Mouse (Mus musculus) midbrain, postnatal 0 days (tissue): Measurements from ENCODE around the gene March6. TPM values are rescaled to one million over a fixed set of nuclear protein-coding genes. Genes with fewer than 3 reads are reported as not detected.

Experiments used
- ATAC-seq: fragments of 200-750 bp; cut with Nextera tagmentation; 2 replicates; pipeline ENCODE4 v1.8.0; 2017; ENCODE audit warnings: moderate number of reproducible peaks, mild to moderate bottlenecking, moderate TSS enrichment, moderate library complexity; ENCODE audit not compliant: low FRiP score
- DNase-seq: peaks from one replicate; pipeline ENCODE4 v3.0.0-alpha.2; 2015; ENCODE audit warnings: low spot score
- H3K27ac ChIP-seq: fragments of 300-500 bp; sonication (generic); 2 replicates; pipeline ENCODE4 v1.5.1; 2014; ENCODE audit warnings: low read depth, mild to moderate bottlenecking, low read length, mixed read lengths
- H3K27me3 ChIP-seq: fragments of 300-500 bp; sonication (generic); 2 replicates; pipeline ENCODE4 v1.6.1; 2014; ENCODE audit warnings: low read length, control low read depth, mixed read lengths; ENCODE audit not compliant: insufficient read depth
- H3K36me3 ChIP-seq: fragments of 300-500 bp; sonication (generic); 2 replicates; pipeline ENCODE4 v1.6.1; 2014; ENCODE audit warnings: low read length, control low read depth, mixed read lengths; ENCODE audit not compliant: insufficient read depth
- H3K4me1 ChIP-seq: fragments of 300-500 bp; sonication (generic); 2 replicates; pipeline ENCODE4 v1.6.1; 2014; ENCODE audit warnings: mild to moderate bottlenecking, control low read depth, antibody characterized with exemption, low read length, mixed read lengths; ENCODE audit not compliant: insufficient read depth
- H3K4me2 ChIP-seq: fragments of 300-500 bp; sonication (generic); 2 replicates; pipeline ENCODE4 v1.6.1; 2014; ENCODE audit warnings: low read depth, mild to moderate bottlenecking, low read length, mixed read lengths; ENCODE audit not compliant: poor library complexity, severe bottlenecking
- H3K4me3 ChIP-seq: fragments of 300-500 bp; sonication (generic); 2 replicates; pipeline ENCODE4 v1.5.1; 2014; ENCODE audit warnings: low read depth, mild to moderate bottlenecking, low read length, moderate library complexity
- H3K9ac ChIP-seq: fragments of 300-500 bp; sonication (generic); replicated peaks from 2 replicates; pipeline ENCODE4 v1.6.1; 2014; ENCODE audit warnings: mild to moderate bottlenecking, low read length, moderate library complexity, mixed read lengths; ENCODE audit not compliant: poor library complexity, severe bottlenecking
- H3K9me3 ChIP-seq: fragments of 300-500 bp; sonication (generic); 2 replicates; pipeline ENCODE4 v1.6.1; 2016; ENCODE audit warnings: low read length, control low read depth
- CTCF ChIP-seq: IDR thresholded peaks from 2 replicates; pipeline ENCODE4 v1.5.1; 2016; ENCODE audit warnings: antibody characterized with exemption, mild to moderate bottlenecking
- WGBS: fragments of 180-500 bp; shearing (Covaris S2); extraction: QIAGEN DNeasy Blood & Tissue Kit; methylation state at CpG from one replicate; pipeline ENCODE4 v1.1.7; 2014; 5-methylcytosine and 5-hydroxymethylcytosine counted together
- polyA plus RNA-seq: library from polyadenylated mRNA; unstranded; fragments of >200 nt; fragmentation: Nextera tagmentation; extraction: Ambion mirVana; gene quantifications from 2 replicates; pipeline ENCODE4 v1.2.1, GENCODE M21; 2015
- total RNA-seq: library from RNA; depleted of rRNA; stranded (reverse); fragments of >200 nt; gene quantifications from 2 replicates; pipeline ENCODE4 v1.2.3, GENCODE M21; 2014

March6 gene
- total and polyA plus RNA-seq, 2 experiments from 2014 or later: 72.1 to 198 TPM

GRCm38 (mm10) chr15:31502313-31502712, 28.5 kb downstream of the March6 start:
- Histone ChIP-seq H3K4me2 (no peak overlapping the region), H3K4me3 (no peak overlapping the region), H3K9me3 (no peaks in the 10 kb centered on the region), H3K27me3 (no peaks in the 10 kb centered on the region), H3K36me3 (peaks cover 18% of the 10 kb centered on the region), H3K27ac (no peak overlapping the region), H3K9ac (no peak overlapping the region), H3K4me1 (no peaks in the 10 kb centered on the region)
- DNase-seq: no peak
- ATAC-seq: no peak
- TF ChIP-seq CTCF: no peak
- WGBS: 92% methylated on average over 1 of the region's 1 CpGs

DNA sequence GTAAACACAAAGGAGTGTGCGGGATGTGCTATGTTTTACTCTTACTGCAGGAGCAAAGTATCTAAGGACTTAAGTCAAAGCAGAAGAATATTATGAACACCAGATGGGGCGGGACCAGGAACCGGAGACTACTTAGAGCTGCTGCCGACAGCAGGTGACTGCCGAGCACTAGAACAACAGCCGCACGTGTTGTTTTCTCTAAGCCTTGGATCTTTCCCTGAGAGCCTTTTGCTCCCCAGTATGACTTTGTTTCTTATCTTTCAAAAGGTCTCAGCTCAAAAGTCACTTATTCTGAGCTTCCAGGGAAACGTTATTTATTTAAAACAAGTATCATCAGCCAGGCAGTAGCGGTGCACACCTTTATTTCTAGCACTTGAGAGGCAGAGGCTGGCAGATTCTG, 36.0 kb downstream of the March6 start:
- H3K9me3 ChIP-seq: no peaks in the 10 kb centered on the region
- no peak overlapping the region for H3K4me3 ChIP-seq
- no peaks in the 10 kb centered on the region for H3K4me1 ChIP-seq
- no peak for TF ChIP-seq CTCF
- H3K36me3 ChIP-seq: peaks cover 43% of the 10 kb centered on the region
- no peak for ATAC-seq
- DNase-seq: no peak
- no peak overlapping the region for H3K4me2 ChIP-seq
- H3K27ac ChIP-seq: no peak overlapping the region
- H3K27me3 ChIP-seq: no peaks in the 10 kb centered on the region
- no peak overlapping the region for H3K9ac ChIP-seq
- WGBS: 89% methylated on average over 9 of the region's 9 CpGs

GRCm38 (mm10) chr15:31494310-31494709, 36.5 kb downstream of the March6 start:
- H3K4me1 ChIP-seq: no peaks in the 10 kb centered on the region
- H3K4me2 ChIP-seq: no peak overlapping the region
- H3K9me3 ChIP-seq: no peaks in the 10 kb centered on the region
- no peak for TF ChIP-seq CTCF
- no peak overlapping the region for H3K9ac ChIP-seq
- no peak overlapping the region for H3K27ac ChIP-seq
- H3K36me3 ChIP-seq: peaks cover 43% of the 10 kb centered on the region
- no peak for ATAC-seq
- WGBS: 76% methylated on average over 3 of the region's 3 CpGs
- DNase-seq: no peak
- H3K27me3 ChIP-seq: no peaks in the 10 kb centered on the region
- H3K4me3 ChIP-seq: no peak overlapping the region

- Histone ChIP-seq H3K9me3 (no peaks in the 10 kb centered on the region), H3K4me1 (no peaks in the 10 kb centered on the region; the same call in 1 of the 2 replicates), H3K4me2 (no peak overlapping the region), H3K27me3 (no peaks in the 10 kb centered on the region), H3K4me3 (no peak overlapping the region), H3K36me3 (peaks cover 15% of the 10 kb centered on the region), H3K9ac (no peak overlapping the region), H3K27ac (no peak overlapping the region)
- TF ChIP-seq CTCF: no peak
- peak; percentile 18 for DNase-seq
- 8% methylated on average over 2 of the region's 2 CpGs for WGBS
- peak; percentile 65; the same call in 1 of the 2 replicates for ATAC-seq
These were observed 43.4 kb downstream of the March6 start for GRCm38 (mm10) chr15:31487407-31487806.

GRCm38 (mm10) chr15:31476678-31477077, 54.2 kb downstream of the March6 start:
- Histone ChIP-seq H3K9me3 (no peaks in the 10 kb centered on the region), H3K27ac (no peak overlapping the region), H3K36me3 (peaks cover 34% of the 10 kb centered on the region), H3K4me3 (no peak overlapping the region), H3K9ac (no peak overlapping the region), H3K4me2 (no peak overlapping the region), H3K27me3 (no peaks in the 10 kb centered on the region), H3K4me1 (no peaks in the 10 kb centered on the region)
- ATAC-seq: no peak
- 100% methylated on average over 1 of the region's 1 CpGs for WGBS
- DNase-seq: no peak
- no peak for TF ChIP-seq CTCF

DNA sequence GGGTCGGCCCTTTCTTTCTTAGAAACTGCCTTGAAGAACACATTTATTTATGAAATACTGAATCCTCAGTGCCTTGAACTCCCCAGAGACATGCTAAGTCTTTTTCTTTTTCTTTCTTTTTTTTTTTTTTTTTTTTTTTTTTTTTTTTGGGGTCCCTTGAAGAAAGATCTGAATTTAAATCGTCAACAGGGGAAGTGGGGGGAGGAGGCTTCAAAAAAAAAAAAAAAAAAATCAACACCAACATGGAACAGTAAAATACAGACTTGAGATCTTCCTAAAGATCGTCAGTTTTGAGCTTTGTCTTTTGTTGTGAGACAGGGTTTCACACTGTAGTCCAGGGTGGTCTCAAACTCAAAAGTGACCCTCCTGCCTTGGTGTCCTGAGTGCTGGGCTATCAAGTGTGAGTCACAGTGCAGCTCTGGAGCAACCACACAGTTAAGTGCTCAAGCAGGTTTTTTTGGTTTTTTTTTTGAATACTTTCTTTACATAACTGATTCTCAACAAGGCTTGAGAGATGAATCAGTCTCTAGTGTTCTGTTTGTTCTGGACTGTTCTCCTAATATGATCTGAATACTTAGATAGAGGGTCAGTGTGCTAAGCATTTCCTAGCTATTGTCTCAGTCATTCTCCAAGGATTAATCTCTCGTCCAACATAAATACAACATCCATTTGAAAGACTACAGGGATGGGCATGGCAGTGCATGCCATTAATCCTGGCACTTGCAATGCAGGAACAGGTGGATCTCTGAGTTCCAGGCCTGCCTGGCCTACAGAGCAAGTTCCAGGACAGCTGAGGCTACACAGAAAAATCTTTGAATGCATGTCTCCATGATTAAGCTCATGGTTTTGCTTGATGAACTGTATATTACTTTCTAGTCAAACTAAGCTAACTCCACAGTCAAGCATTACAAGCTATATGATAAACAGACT, 57.9 kb downstream of the March6 start:
- Histone ChIP-seq H3K9ac (no peak overlapping the region), H3K27me3 (no peaks in the 10 kb centered on the region), H3K9me3 (no peaks in the 10 kb centered on the region), H3K36me3 (peaks cover 25% of the 10 kb centered on the region), H3K4me1 (no peaks in the 10 kb centered on the region), H3K4me3 (no peak overlapping the region), H3K27ac (no peak overlapping the region), H3K4me2 (no peak overlapping the region)
- ATAC-seq (no peak), DNase-seq (no peak)
- whole genome bisulfite sequencing: 59% methylated on average over 4 of the region's 4 CpGs
- TF ChIP-seq CTCF: no peak
